Comparison of ENCODE assay signal across 20 mouse cellular contexts in the genomic region with DNA sequence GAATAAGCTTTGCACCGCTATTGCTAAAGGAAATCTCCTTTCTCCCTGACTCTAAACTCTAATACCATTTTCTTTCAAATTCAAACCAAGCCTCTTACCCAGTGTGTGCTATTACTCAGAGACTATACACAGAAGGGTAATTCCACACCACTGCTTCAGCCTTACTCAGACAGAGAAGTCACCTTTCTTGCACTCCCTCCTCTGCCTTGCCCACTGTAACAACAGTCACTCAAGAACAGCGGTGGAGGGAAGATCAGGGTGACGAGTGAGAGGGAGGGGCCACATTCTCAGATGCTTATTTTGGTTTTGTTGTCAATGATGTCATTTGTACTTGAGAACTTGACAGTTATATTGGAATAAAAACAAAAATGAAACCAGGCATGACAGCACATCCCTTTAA.
DNase-seq lines count a peak whose midpoint lies in the region; ATAC-seq and TF ChIP-seq lines count a peak whose summit lies in the region.
"Had no signal": no experiment of that assay in that cellular context is flagged by ENCODE, and none has a peak within 500 bp of the region (broad histone marks: within the 10 kb centered on the region; RNA-seq: fewer than 3 reads in every experiment).

No protein-coding gene starts in this region.

- H3K9me3 ChIP-seq in kidney, embryonic 15.5 days (replicated peaks), result no peaks in the 10 kb centered on the region
- H3K9me3 ChIP-seq in intestine, embryonic 15.5 days, result no peaks in the 10 kb centered on the region
- H3K9me3 ChIP-seq: embryonic facial prominence, embryonic 15.5 days; forebrain, embryonic 10.5 days; limb, embryonic 10.5 days; midbrain, embryonic 15.5 days; stomach, embryonic 15.5 days had no signal

- peaks cover 3% of the 10 kb centered on the region for H3K79me2 ChIP-seq in heart, adult 2 months (replicated peaks; ENCODE audit: control insufficient read depth, insufficient read depth, low read length)

- no peak overlapping the region for H3K4me3 ChIP-seq in heart, adult 2 months
- H3K4me3 ChIP-seq in kidney, embryonic 15.5 days (replicated peaks), result no peak overlapping the region
- no peak overlapping the region for H3K4me3 ChIP-seq in intestine, embryonic 15.5 days (replicated peaks)
- H3K4me3 ChIP-seq: embryonic facial prominence, embryonic 15.5 days; forebrain, embryonic 10.5 days; layer of hippocampus, adult 2 months; limb, embryonic 10.5 days; midbrain, embryonic 15.5 days; stomach, embryonic 15.5 days had no signal

- no peak for TF ChIP-seq EP300 in heart, adult 2 months (IDR thresholded peaks at IDR 0.05; ENCODE audit: insufficient read depth, low read depth, low read length)

- intact Hi-C loops in heart, adult 2 months (cut with DNase I), result no loop called here

- 63% methylated on average over 3 of the region's 3 CpGs for WGBS in heart, adult 2 months
- 49% methylated on average over 3 of the region's 3 CpGs for WGBS in kidney, embryonic 15.5 days
- 88% methylated on average over 3 of the region's 3 CpGs for WGBS in intestine, embryonic 15.5 days

- H3K9ac ChIP-seq in heart, adult 2 months (ENCODE audit: low read depth, low read length), result no peak overlapping the region
- no peak overlapping the region for H3K9ac ChIP-seq in kidney, embryonic 15.5 days
- no peak overlapping the region for H3K9ac ChIP-seq in intestine, embryonic 15.5 days
- H3K9ac ChIP-seq: embryonic facial prominence, embryonic 15.5 days; midbrain, embryonic 15.5 days; stomach, embryonic 15.5 days had no signal

- no peak for DNase-seq in heart, adult 2 months
- DNase-seq in heart, postnatal 4 days, result no peak
- no peak for DNase-seq in kidney, postnatal 4 days
- DNase-seq in c-Kit-positive CD71-positive TER-119-positive erythroid progenitor cells, embryonic 14.5 days (ENCODE audit: low spot score), result peak; percentile 28
- DNase-seq in lung, postnatal 10 days, result no peak
- DNase-seq: adrenal gland, postnatal 36 days; cerebellum, adult 9-11 months; gastrocnemius, postnatal 10 days; lung, adult 2 months; lung, postnatal 4 days had no signal

- no peak overlapping the region for H3K4me2 ChIP-seq in kidney, embryonic 15.5 days
- H3K4me2 ChIP-seq in intestine, embryonic 15.5 days (replicated peaks), result no peak overlapping the region
- H3K4me2 ChIP-seq: embryonic facial prominence, embryonic 15.5 days; midbrain, embryonic 15.5 days; stomach, embryonic 15.5 days had no signal

- 0 out of 2 replicates have a peak overlapping the region, but pooled peaks have one; percentile 7 for H3K27ac ChIP-seq in heart, adult 2 months
- no peak overlapping the region for H3K27ac ChIP-seq in kidney, embryonic 15.5 days
- no peak overlapping the region for H3K27ac ChIP-seq in intestine, embryonic 15.5 days
- H3K27ac ChIP-seq: embryonic facial prominence, embryonic 15.5 days; forebrain, embryonic 10.5 days; hindbrain, postnatal 0 days; layer of hippocampus, adult 2 months; limb, embryonic 10.5 days; midbrain, embryonic 15.5 days; stomach, embryonic 15.5 days had no signal

- no peak for TF ChIP-seq CTCF in heart, adult 2 months (IDR thresholded peaks at IDR 0.05)

- H3K36me3 ChIP-seq in heart, adult 2 months (ENCODE audit: control insufficient read depth, insufficient read depth, low read length), result peaks cover 30% of the 10 kb centered on the region
- H3K36me3 ChIP-seq in kidney, embryonic 15.5 days, result no peaks in the 10 kb centered on the region
- H3K36me3 ChIP-seq in intestine, embryonic 15.5 days, result no peaks in the 10 kb centered on the region
- H3K36me3 ChIP-seq: embryonic facial prominence, embryonic 15.5 days; forebrain, embryonic 10.5 days; limb, embryonic 10.5 days; midbrain, embryonic 15.5 days; stomach, embryonic 15.5 days had no signal

- no peak for TF ChIP-seq POLR2A in heart, adult 2 months (IDR thresholded peaks at IDR 0.05; ENCODE audit: insufficient read depth, low read depth, low read length)

- peak; percentile 60; the same call in 1 of the 2 replicates for ATAC-seq in kidney, embryonic 15.5 days (replicated peaks; ENCODE audit: low FRiP score)
- ATAC-seq in megakaryocyte progenitor cell, adult 5-6 weeks (replicated peaks; ENCODE audit: poor library complexity), result peak; percentile 32; the same call in 1 of the 2 replicates
- no peak for ATAC-seq in intestine, embryonic 15.5 days
- ATAC-seq: hindbrain, postnatal 0 days; midbrain, embryonic 15.5 days had no signal

- peaks cover 20% of the 10 kb centered on the region for H3K4me1 ChIP-seq in heart, adult 2 months (ENCODE audit: control insufficient read depth, insufficient read depth, low read length)
- peaks cover 4% of the 10 kb centered on the region; the same call in 1 of the 2 replicates for H3K4me1 ChIP-seq in kidney, embryonic 15.5 days
- H3K4me1 ChIP-seq in intestine, embryonic 15.5 days (replicated peaks), result 0 out of 2 replicates have a peak, but pooled peaks cover 6% of the 10 kb centered on the region
- H3K4me1 ChIP-seq: midbrain, embryonic 15.5 days had no signal

- H3K27me3 ChIP-seq in heart, adult 2 months (ENCODE audit: control insufficient read depth, insufficient read depth, low read length), result no peaks in the 10 kb centered on the region
- H3K27me3 ChIP-seq in kidney, embryonic 15.5 days, result no peaks in the 10 kb centered on the region
- H3K27me3 ChIP-seq in intestine, embryonic 15.5 days (replicated peaks), result no peaks in the 10 kb centered on the region
- H3K27me3 ChIP-seq: embryonic facial prominence, embryonic 15.5 days; midbrain, embryonic 15.5 days; stomach, embryonic 15.5 days had no signal
